In the genomic region with DNA sequence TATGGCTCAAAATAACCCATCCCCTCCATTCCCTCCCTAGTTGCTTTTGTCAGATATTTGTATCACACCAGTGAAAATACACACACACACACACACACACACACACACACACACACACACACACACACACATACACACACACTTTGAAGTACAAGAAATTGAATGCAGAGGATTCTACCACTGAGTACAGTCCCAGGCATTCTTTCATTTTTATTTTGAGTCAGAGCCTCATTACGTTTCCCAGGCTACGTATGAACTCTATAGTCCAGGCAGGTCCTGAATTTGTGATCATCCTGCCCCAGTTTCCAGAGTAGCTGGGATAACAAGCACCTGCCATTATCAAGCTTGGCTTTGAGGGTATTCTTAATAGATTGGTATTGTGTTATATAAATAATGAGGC, we compare ENCODE assay signal across 1 mouse cellular context.
TF ChIP-seq lines count a peak whose summit lies in the region.

No protein-coding gene starts in this region.

TF ChIP-seq in CH12.LX, 34 proteins besides CTCF, POLR2A, EP300 and RAD21:
- no peak for TF ChIP-seq UBTF (IDR thresholded peaks at IDR 0.05; ENCODE audit: low read depth, low read length)
- no peak for TF ChIP-seq HCFC1 (IDR thresholded peaks at IDR 0.05; ENCODE audit: low read depth, low read length)
- peak; percentile 52; the same call in 1 of the 2 replicates for TF ChIP-seq IRF4 (IDR thresholded peaks at IDR 0.05; ENCODE audit: low read depth, low read length)
- TF ChIP-seq MAZ (IDR thresholded peaks at IDR 0.05; ENCODE audit: low read depth, low read length): no peak
- TF ChIP-seq MEF2A (IDR thresholded peaks at IDR 0.05; ENCODE audit: borderline replicate concordance, low read depth, low read length): no peak
- TF ChIP-seq PAX5 (IDR thresholded peaks at IDR 0.05; ENCODE audit: low read length): no peak
- no peak for TF ChIP-seq JUN (IDR thresholded peaks at IDR 0.05; ENCODE audit: insufficient read depth, low read depth, low read length)
- no peak for TF ChIP-seq MAFK (IDR thresholded peaks at IDR 0.05; ENCODE audit: insufficient replicate concordance, low read length)
